Mouse (Mus musculus): ENCODE data around the gene Krt81. TPM values are rescaled to one million over a fixed set of nuclear protein-coding genes. Genes with fewer than 3 reads are reported as not detected.
A peak's percentile ranks its signal among the peaks of the same experiment; 100 is the strongest.

Gene Krt81
- total and polyA plus RNA-seq, 2 experiments: not detected

DNA sequence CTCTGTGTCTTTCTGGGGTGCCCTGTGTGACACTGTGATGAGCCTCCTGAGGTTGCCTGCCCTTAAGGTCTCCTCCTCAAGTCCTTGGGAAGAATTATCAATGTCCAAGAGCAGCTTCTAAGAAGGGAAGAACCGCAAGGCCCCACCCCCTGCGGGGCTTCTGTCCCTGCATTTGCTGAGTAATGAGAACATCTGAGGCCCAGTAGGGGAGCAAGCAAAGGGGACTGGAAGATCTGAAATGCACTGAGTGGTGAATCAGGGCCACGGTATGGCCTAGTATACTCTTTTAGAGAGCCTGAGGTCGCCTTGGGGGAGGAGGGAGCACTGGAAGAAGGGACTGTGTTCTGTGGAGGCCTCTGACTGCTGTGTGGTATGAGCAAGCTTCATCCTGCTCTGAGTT lies 18.5 kb upstream of the Krt81 start:
- TF ChIP-seq POLR2A (IDR thresholded peaks at IDR 0.05; ENCODE audit: extremely low read depth, insufficient read depth, low read length) (no peak), CTCF (IDR thresholded peaks at IDR 0.05; ENCODE audit: low read depth, low read length) (no peak)
- DNase-seq (ENCODE audit: extremely low read depth, low read depth, low spot score): no peak
- H3K27me3 ChIP-seq (ENCODE audit: control insufficient read depth, insufficient read depth, low read length): peaks cover 3% of the 10 kb centered on the region; the same call in 1 of the 2 replicates
- H3K9ac ChIP-seq (ENCODE audit: low read depth, low read length): no peak overlapping the region
- no peak overlapping the region for H3K4me3 ChIP-seq (ENCODE audit: insufficient read depth, low read depth, low read length)
- no peaks in the 10 kb centered on the region for H3K36me3 ChIP-seq (ENCODE audit: control insufficient read depth, insufficient read depth, low read length)
- no peaks in the 10 kb centered on the region for H3K4me1 ChIP-seq (ENCODE audit: control insufficient read depth, insufficient read depth, low read length)
- H3K27ac ChIP-seq (replicated peaks; ENCODE audit: insufficient read depth, low read depth, low read length): no peak overlapping the region
- 55% methylated on average over 4 of the region's 4 CpGs for WGBS
- H3K79me2 ChIP-seq (ENCODE audit: control insufficient read depth, insufficient read depth, low read length): no peaks in the 10 kb centered on the region

GRCm38 (mm10) chr15:101479666-101480060 lies 16.1 kb upstream of the Krt81 start:
- Histone ChIP-seq H3K27me3 (ENCODE audit: control insufficient read depth, insufficient read depth, low read length) (peaks cover 3% of the 10 kb centered on the region; the same call in 1 of the 2 replicates), H3K79me2 (ENCODE audit: control insufficient read depth, insufficient read depth, low read length) (no peaks in the 10 kb centered on the region), H3K9ac (ENCODE audit: low read depth, low read length) (no peak overlapping the region), H3K27ac (replicated peaks; ENCODE audit: insufficient read depth, low read depth, low read length) (no peak overlapping the region), H3K4me3 (ENCODE audit: insufficient read depth, low read depth, low read length) (no peak overlapping the region), H3K36me3 (ENCODE audit: control insufficient read depth, insufficient read depth, low read length) (no peaks in the 10 kb centered on the region), H3K4me1 (ENCODE audit: control insufficient read depth, insufficient read depth, low read length) (no peaks in the 10 kb centered on the region)
- TF ChIP-seq POLR2A (IDR thresholded peaks at IDR 0.05; ENCODE audit: extremely low read depth, insufficient read depth, low read length) (no peak), CTCF (IDR thresholded peaks at IDR 0.05; ENCODE audit: low read depth, low read length) (no peak)
- 34% methylated on average over 11 of the region's 11 CpGs for WGBS
- no peak for DNase-seq (ENCODE audit: extremely low read depth, low read depth, low spot score)

GRCm38 (mm10) chr15:101479007-101479665 lies 15.6 kb upstream of the Krt81 start:
- no peaks in the 10 kb centered on the region for H3K4me1 ChIP-seq (ENCODE audit: control insufficient read depth, insufficient read depth, low read length)
- H3K36me3 ChIP-seq (ENCODE audit: control insufficient read depth, insufficient read depth, low read length): no peaks in the 10 kb centered on the region
- H3K27ac ChIP-seq (replicated peaks; ENCODE audit: insufficient read depth, low read depth, low read length): no peak overlapping the region
- no peak overlapping the region for H3K9ac ChIP-seq (ENCODE audit: low read depth, low read length)
- H3K27me3 ChIP-seq (ENCODE audit: control insufficient read depth, insufficient read depth, low read length): peaks cover 3% of the 10 kb centered on the region; the same call in 1 of the 2 replicates
- H3K79me2 ChIP-seq (ENCODE audit: control insufficient read depth, insufficient read depth, low read length): no peaks in the 10 kb centered on the region
- TF ChIP-seq CTCF (IDR thresholded peaks at IDR 0.05; ENCODE audit: low read depth, low read length) (0 out of 2 replicates have a peak, but pooled peaks have one; percentile 9), POLR2A (IDR thresholded peaks at IDR 0.05; ENCODE audit: extremely low read depth, insufficient read depth, low read length) (no peak)
- no peak for DNase-seq (ENCODE audit: extremely low read depth, low read depth, low spot score)
- H3K4me3 ChIP-seq (ENCODE audit: insufficient read depth, low read depth, low read length): peak overlapping the region; percentile 1; the same call in 1 of the 2 replicates
- WGBS: 10% methylated on average over 31 of the region's 31 CpGs

GRCm38 (mm10) chr15:101472952-101473528 lies 9.5 kb upstream of the Krt81 start, which contains the start of gene Krt86:
Gene Krt86 (plus strand): TSS chr15:101473478.
- TF ChIP-seq POLR2A (IDR thresholded peaks at IDR 0.05; ENCODE audit: extremely low read depth, insufficient read depth, low read length): no peak
- no peak for TF ChIP-seq CTCF (IDR thresholded peaks at IDR 0.05; ENCODE audit: low read depth, low read length)
- Histone ChIP-seq H3K9ac (ENCODE audit: low read depth, low read length) (no peak within 1 kb of the TSS), H3K4me1 (ENCODE audit: control insufficient read depth, insufficient read depth, low read length) (no peaks in the 10 kb centered on the region), H3K27ac (replicated peaks; ENCODE audit: insufficient read depth, low read depth, low read length) (no peak within 1 kb of the TSS), H3K4me3 (ENCODE audit: insufficient read depth, low read depth, low read length) (no peak within 1 kb of the TSS), H3K36me3 (ENCODE audit: control insufficient read depth, insufficient read depth, low read length) (no peaks in the 10 kb centered on the region), H3K27me3 (ENCODE audit: control insufficient read depth, insufficient read depth, low read length) (0 out of 2 replicates have a peak, but pooled peaks cover 2% of the 10 kb centered on the region), H3K79me2 (ENCODE audit: control insufficient read depth, insufficient read depth, low read length) (no peaks in the 10 kb centered on the region)
- no peak for DNase-seq (ENCODE audit: extremely low read depth, low read depth, low spot score)
- WGBS: 28% methylated on average over 10 of the region's 10 CpGs

DNA sequence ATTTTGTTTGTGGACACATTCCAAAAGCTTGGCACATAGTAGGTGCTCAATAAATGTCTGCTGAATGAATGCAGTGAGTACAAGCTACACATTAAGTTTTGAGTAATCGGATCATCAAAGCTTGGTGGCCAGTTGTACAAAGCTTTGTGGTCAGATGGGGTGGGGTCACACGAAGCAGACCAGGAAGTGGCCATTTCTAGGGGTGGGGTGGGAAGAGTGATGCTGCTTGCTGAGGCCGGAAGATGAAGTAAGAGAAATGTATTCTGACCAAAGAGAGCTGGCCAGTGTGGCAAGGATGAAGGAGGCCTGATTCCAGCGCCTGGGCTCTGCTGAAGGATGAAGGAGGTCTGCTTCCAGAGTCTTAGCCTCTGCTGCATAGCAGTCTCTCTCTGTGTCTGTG lies 5.5 kb upstream of the Krt81 start:
- no peaks in the 10 kb centered on the region for H3K79me2 ChIP-seq (ENCODE audit: control insufficient read depth, insufficient read depth, low read length)
- no peak overlapping the region for H3K27ac ChIP-seq (replicated peaks; ENCODE audit: insufficient read depth, low read depth, low read length)
- H3K27me3 ChIP-seq (ENCODE audit: control insufficient read depth, insufficient read depth, low read length): 0 out of 2 replicates have a peak, but pooled peaks cover 2% of the 10 kb centered on the region
- H3K36me3 ChIP-seq (ENCODE audit: control insufficient read depth, insufficient read depth, low read length): no peaks in the 10 kb centered on the region
- no peak overlapping the region for H3K9ac ChIP-seq (ENCODE audit: low read depth, low read length)
- no peak for TF ChIP-seq CTCF (IDR thresholded peaks at IDR 0.05; ENCODE audit: low read depth, low read length)
- no peak for TF ChIP-seq POLR2A (IDR thresholded peaks at IDR 0.05; ENCODE audit: extremely low read depth, insufficient read depth, low read length)
- H3K4me3 ChIP-seq (ENCODE audit: insufficient read depth, low read depth, low read length): no peak overlapping the region
- H3K4me1 ChIP-seq (ENCODE audit: control insufficient read depth, insufficient read depth, low read length): no peaks in the 10 kb centered on the region
- 73% methylated on average over 4 of the region's 4 CpGs for WGBS
- no peak for DNase-seq (ENCODE audit: extremely low read depth, low read depth, low spot score)

GRCm38 (mm10) chr15:101459283-101459682 lies 4.3 kb downstream of the Krt81 start:
- WGBS: 73% methylated on average over 14 of the region's 14 CpGs
- H3K9ac ChIP-seq (ENCODE audit: low read depth, low read length): no peak overlapping the region
- H3K27me3 ChIP-seq (ENCODE audit: control insufficient read depth, insufficient read depth, low read length): no peaks in the 10 kb centered on the region

More at GRCm38 (mm10) chr15:101459283-101459682, 4.3 kb downstream of the Krt81 start:
- no peaks in the 10 kb centered on the region for H3K4me1 ChIP-seq (ENCODE audit: control insufficient read depth, insufficient read depth, low read length)
- no peaks in the 10 kb centered on the region for H3K36me3 ChIP-seq (ENCODE audit: control insufficient read depth, insufficient read depth, low read length)
- no peak for DNase-seq (ENCODE audit: extremely low read depth, low read depth, low spot score)
- H3K4me3 ChIP-seq (ENCODE audit: insufficient read depth, low read depth, low read length): no peak overlapping the region
- no peaks in the 10 kb centered on the region for H3K79me2 ChIP-seq (ENCODE audit: control insufficient read depth, insufficient read depth, low read length)
- no peak for TF ChIP-seq POLR2A (IDR thresholded peaks at IDR 0.05; ENCODE audit: extremely low read depth, insufficient read depth, low read length)
- TF ChIP-seq CTCF (IDR thresholded peaks at IDR 0.05; ENCODE audit: low read depth, low read length): no peak
- no peak overlapping the region for H3K27ac ChIP-seq (replicated peaks; ENCODE audit: insufficient read depth, low read depth, low read length)

Data from liver, adult 2 months (tissue).